Mouse (Mus musculus) brown adipose tissue, adult 24 weeks (tissue): ENCODE measurements around the gene Fgl2. TPM values are rescaled to one million over a fixed set of nuclear protein-coding genes. Genes with fewer than 3 reads are reported as not detected.
"Not testable (repeated sequence)": the region's sequence is repeated elsewhere in the genome, so short reads cannot be mapped to it uniquely, and the experiment has no call there.

Experiments used
- H3K27ac ChIP-seq: fragments of 200-500 bp; replicated peaks from 2 replicates; pipeline ENCODE4 v1.5.1; 2012; ENCODE audit warnings: low read depth, mild to moderate bottlenecking, low read length
- H3K4me1 ChIP-seq: fragments of 200-500 bp; 2 replicates; pipeline ENCODE4 v1.6.1; 2012; ENCODE audit warnings: low read length, mixed read lengths; ENCODE audit not compliant: control insufficient read depth, insufficient read depth, insufficient read length
- H3K4me3 ChIP-seq: fragments of 200-500 bp; 2 replicates; pipeline ENCODE4 v1.5.1; 2012; ENCODE audit warnings: low read depth, mild to moderate bottlenecking, low read length, moderate library complexity; ENCODE audit not compliant: insufficient read depth
- polyA plus RNA-seq: library from polyadenylated mRNA; stranded (reverse); fragments of >200 nt; gene quantifications from 2 replicates; pipeline ENCODE4 v1.2.4, GENCODE M21; 2012; ENCODE audit not compliant: missing spikeins, insufficient read depth, insufficient read length

Gene Fgl2
- 6.6 and 7.6 TPM in 2 replicates for polyA plus RNA-seq

DNA sequence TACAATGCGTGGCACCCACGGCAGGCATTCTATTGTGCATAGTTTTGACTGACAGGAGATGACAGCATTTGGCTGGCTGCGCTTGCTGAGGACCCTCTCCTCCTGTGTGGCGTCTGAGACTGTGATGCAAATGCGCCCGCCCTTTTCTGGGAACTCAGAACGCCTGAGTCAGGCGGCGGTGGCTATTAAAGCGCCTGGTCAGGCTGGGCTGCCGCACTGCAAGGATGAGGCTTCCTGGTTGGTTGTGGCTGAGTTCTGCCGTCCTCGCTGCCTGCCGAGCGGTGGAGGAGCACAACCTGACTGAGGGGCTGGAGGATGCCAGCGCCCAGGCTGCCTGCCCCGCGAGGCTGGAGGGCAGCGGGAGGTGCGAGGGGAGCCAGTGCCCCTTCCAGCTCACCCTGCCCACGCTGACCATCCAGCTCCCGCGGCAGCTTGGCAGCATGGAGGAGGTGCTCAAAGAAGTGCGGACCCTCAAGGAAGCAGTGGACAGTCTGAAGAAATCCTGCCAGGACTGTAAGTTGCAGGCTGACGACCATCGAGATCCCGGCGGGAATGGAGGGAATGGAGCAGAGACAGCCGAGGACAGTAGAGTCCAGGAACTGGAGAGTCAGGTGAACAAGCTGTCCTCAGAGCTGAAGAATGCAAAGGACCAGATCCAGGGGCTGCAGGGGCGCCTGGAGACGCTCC, at the start of gene Fgl2:
Fgl2 (plus strand) TSS at position 150 of the 687 bp plus-strand sequence.
- Histone ChIP-seq H3K4me1 (no peaks in the 10 kb centered on the region), H3K27ac (no peak within 1 kb of the TSS)

DNA sequence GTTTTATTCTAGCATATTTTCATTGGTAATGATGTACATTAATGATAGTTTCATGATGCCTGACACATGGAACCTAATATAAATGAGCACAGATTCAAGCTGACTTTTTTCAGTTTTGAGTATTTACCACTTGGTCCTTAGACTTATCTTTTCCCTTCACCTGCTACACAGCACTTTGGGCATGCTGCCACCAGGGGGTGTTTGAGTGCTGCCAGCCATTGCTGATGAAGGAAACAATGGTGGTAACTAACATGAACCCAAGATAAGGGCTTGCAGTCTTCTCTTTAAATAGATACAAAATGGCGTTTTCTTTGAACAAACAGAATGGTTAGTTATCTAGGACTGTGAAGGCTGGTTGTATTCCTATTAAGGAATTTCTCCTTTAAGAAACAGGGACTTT, 45.9 kb upstream of the Fgl2 start:
- Histone ChIP-seq H3K27ac (no peak overlapping the region), H3K4me1 (no peaks in the 10 kb centered on the region), H3K4me3 (no peak overlapping the region)

More for the DNA sequence above, at the start of gene Fgl2:
- H3K4me3 ChIP-seq, result peak within 1 kb of the TSS; percentile 60

DNA sequence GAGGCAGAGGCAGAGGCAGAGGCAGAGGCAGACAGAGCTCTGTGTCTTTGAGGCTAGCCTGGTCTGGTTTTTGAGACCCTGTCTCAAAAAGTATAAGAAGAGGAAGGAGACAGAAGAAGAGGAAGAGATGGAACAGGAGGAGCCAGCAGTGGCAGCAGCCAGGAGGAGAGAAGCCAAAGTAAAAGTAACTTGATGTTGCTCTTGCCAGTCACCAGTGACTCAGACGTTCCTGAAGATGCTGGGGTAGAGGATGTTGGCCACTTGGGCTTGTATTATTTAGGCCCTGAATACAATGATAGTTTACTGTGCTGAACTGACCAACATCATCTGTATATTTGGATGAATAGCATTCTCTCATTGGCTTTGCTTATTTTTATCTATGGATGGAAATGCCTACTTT, 43.9 kb upstream of the Fgl2 start:
- Histone ChIP-seq H3K4me3 (no peak overlapping the region), H3K4me1 (no peaks in the 10 kb centered on the region), H3K27ac (no peak overlapping the region)

DNA sequence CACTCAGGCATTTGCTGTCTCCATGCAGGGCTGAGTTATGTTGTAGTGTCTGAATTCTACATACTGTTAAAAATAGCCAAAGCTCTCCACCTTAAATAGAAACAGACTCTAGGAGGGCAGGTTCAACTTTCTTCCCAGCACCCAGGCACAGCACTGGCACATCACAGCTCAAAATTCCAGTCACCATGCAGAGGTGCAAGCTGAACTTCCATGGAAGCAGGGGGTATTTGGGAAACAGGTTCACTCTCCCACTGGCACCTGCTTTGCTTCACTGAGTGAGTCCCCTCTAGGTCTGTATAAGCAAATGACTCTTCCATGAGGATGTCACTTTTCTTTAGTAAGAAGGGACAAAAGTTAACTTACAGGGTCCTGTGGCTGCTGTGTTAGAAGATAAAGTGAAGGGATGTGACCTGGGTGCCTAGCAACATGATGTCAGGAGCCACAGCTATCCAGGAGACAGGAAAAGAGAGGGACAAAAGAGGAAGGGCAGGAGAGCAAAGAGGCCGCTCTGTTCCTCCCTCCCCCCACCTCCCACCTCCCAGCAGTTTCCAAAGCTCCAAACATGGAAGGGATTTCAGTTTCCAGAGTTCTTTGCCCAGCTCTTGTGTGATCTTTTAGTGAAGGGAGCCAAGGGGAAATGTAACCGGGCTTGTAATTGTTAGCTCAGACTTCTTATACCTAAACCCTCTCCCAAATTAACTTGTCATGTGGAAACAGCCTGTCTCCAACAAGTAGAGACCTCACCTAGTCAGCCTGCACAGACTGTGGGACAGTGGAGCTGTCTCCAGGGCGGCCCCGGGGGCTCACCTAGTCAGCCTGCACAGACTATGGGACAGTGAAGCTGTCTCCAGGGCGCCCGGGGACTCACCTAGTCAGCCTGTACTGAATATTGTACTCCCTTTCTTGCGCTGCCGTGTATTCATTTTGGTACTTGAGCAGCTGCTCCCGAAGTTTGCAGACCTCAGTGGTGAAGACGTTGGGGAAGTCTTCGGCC, 42.5 kb upstream of the Fgl2 start:
- no peaks in the 10 kb centered on the region for H3K4me1 ChIP-seq
- H3K4me3 ChIP-seq, result no peak overlapping the region
- no peak overlapping the region for H3K27ac ChIP-seq

DNA sequence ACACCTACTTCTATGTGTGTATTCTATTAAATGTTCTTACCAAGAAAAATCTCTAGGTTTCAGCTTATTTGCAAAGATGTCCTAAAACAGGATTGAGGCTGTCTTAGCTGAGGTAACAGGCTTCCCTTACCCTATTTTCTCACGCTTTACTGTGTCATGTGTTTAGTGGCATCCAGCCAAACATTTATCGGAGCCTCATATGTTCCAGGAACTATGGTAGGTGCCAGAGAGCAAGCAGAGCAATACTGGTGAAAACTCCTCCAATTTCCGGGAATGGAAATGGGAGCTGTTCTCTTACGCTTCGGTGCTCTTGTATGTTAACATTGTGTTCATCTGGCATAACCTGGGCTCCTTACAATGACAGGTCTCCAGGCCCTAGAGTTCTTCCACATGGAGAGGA, 40.8 kb upstream of the Fgl2 start:
- Histone ChIP-seq H3K27ac (no peak overlapping the region), H3K4me1 (no peaks in the 10 kb centered on the region), H3K4me3 (no peak overlapping the region)

DNA sequence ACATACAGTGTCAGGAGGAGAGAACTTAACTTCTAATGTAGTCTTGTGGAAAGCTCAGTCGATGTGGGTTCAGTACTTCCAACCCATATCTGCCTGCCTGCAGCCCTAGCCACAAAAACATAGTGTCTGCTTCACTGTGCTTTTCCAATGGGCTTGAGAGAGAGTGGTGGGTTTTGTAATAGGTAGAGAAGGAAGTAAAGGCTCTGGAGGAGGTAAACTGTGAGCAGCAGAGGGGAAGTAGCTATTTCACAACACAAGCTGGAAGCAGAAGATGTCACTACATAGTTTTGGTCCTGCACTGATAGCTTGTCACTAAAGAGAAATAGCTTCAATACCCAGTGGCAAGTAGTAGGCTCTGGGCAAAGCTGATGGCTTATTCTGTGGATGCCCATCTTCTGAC, 40.3 kb upstream of the Fgl2 start:
- Histone ChIP-seq H3K27ac (no peak overlapping the region), H3K4me1 (no peaks in the 10 kb centered on the region), H3K4me3 (no peak overlapping the region)

DNA sequence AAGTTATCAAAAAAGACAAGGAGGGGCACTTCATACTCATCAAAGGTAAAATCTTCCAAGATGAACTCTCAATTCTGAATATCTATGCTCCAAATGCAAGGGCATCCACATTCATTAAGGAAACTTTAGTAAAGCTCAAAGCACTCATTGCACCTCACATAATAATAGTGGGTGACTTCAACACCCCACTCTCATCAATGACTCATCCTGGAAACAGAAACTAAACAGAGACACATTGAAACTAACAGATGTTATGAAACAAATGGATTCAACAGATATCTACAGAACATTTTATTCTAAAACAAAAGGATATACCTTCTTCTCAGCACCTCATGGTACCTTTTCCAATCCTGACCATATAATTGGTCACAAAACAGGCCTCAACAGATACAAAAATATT, 30.2 kb upstream of the Fgl2 start:
- not testable (repeated sequence) for H3K4me1 ChIP-seq, H3K27ac ChIP-seq, H3K4me3 ChIP-seq

DNA sequence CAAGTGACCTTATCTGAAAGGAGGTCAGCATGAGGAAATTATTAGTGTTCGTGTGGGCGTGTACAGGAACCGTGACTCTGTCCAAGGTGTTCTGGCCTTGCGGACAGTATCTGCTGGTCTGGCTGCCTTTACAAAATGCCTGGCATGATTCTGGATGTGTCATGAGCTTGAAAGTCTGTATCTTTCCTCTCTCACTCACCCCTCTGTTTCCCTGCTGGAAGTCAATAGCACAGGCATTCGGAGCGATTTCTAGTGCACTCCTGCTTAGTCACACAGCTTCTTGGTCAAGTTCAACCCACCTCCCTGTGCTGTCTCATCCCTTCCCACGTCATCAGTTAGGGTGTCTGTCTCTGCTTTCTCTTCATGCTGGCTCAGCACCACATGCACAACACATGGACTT, 24.1 kb upstream of the Fgl2 start:
- no peak overlapping the region for H3K27ac ChIP-seq
- no peaks in the 10 kb centered on the region for H3K4me1 ChIP-seq
- H3K4me3 ChIP-seq, result no peak overlapping the region

DNA sequence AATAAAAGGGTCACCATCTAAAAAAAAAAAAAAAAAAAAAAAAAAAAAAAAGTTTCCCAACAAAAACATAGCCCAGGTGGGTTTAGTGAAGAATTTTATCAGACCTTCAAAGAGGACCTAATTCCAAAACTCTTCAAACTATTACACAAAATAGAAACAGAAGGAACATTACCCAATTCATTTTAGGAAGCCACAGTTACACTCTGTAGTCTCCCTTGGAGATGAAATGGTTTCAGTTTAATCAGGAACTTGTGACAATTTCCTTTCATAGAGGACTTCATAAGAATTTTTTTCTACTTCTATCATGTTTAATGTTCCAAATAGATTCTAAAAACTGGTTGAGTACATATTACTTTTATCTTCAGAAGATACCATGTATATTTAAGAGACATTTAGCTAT, 20.8 kb upstream of the Fgl2 start:
- no peaks in the 10 kb centered on the region for H3K4me1 ChIP-seq
- H3K4me3 ChIP-seq, result no peak overlapping the region

DNA sequence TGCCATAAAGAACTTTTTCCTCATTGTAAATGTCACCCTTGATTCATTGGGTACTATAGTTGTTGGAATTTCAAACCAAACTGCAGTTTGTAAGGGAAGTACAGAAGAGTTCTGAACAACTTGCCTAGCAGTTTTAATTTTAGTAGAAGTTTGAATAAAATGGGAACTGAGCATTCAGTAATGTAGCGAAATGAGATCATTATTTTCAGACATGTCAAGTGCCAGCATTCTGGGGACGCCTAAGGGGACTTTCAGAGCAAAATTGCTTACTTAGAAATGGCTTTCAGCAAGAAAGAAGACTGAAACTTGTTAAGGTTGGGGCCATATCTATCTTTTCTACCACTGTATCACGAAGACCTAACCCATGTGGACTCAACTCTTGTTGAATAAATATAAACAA, 13.8 kb upstream of the Fgl2 start:
- Histone ChIP-seq H3K27ac (no peak overlapping the region), H3K4me3 (no peak overlapping the region), H3K4me1 (no peaks in the 10 kb centered on the region)

More for the DNA sequence above, 20.8 kb upstream of the Fgl2 start:
- H3K27ac ChIP-seq, result no peak overlapping the region

DNA sequence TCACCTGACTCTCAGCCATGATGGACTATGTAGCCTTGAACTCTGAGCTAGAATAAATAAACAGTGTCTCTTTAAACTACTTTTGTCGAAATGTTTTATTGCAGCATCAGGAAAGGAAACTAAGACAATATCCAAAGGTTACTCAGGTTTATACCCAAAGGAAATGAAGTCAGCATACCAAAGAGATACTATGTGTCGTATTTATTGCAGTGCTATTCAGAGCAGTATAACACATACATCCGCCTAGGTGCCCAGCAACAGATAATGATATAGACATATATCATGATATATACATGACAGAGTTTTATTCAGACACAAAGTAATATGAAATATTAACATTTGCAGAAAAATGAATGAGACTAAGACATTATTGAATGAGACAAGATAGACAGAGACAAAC, 9.1 kb upstream of the Fgl2 start:
- Histone ChIP-seq H3K4me1 (no peaks in the 10 kb centered on the region), H3K27ac (no peak overlapping the region), H3K4me3 (no peak overlapping the region)

DNA sequence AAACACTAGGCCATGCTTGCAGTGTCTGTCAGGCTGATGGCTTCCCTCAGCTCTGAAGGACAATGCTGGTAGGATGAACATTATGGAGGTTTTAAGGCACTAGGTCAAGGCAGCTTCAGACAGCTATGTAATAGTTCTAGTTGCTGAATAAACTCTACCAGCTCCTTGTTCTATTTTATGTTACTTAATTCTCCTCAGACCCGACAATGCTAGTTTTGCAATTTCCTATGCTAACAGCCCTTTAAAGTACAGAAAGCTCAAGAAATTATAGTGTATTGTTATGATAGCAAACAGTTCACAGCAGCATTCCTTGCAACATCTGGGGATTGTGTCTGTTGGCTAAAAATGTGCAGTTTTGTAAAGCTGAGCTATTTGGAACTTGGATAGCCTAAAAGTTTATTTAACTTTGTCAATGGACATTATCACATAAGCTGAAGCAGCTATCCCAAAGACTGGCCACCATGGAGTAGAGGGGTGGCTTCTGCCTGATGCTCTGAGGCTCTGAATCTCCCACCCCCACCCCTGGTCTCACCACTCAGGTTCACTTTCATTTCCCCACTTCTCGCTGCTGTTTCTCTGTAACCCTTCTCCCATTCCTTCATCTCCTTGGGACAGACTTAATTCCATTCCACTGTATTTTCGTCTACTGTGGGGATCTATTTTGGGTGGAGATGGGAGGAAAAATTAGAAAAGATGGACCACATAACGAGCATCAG, 5.9 kb upstream of the Fgl2 start:
- Histone ChIP-seq H3K4me1 (no peaks in the 10 kb centered on the region), H3K4me3 (no peak overlapping the region), H3K27ac (no peak overlapping the region)

DNA sequence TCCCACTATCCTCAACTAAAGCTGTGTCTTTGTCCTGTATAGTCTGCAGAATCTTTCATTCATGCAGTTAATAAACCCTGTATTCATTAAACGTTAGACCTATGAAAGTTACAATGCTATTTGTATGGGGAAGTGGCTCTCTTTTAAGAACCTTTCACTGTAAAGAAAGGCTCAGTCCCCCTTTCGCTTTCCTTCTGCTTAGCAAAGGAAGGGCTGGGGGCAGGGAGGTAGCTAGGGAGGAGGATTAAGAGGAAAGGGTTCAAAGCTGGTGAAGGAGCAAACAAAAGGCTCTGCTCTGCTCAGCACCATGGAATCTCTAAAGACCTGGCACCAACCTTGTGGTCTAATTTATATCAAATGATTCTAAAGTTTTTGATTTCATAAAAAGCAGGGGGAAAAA, 4.9 kb upstream of the Fgl2 start:
- no peak overlapping the region for H3K4me3 ChIP-seq
- no peak overlapping the region for H3K27ac ChIP-seq
- no peaks in the 10 kb centered on the region for H3K4me1 ChIP-seq

DNA sequence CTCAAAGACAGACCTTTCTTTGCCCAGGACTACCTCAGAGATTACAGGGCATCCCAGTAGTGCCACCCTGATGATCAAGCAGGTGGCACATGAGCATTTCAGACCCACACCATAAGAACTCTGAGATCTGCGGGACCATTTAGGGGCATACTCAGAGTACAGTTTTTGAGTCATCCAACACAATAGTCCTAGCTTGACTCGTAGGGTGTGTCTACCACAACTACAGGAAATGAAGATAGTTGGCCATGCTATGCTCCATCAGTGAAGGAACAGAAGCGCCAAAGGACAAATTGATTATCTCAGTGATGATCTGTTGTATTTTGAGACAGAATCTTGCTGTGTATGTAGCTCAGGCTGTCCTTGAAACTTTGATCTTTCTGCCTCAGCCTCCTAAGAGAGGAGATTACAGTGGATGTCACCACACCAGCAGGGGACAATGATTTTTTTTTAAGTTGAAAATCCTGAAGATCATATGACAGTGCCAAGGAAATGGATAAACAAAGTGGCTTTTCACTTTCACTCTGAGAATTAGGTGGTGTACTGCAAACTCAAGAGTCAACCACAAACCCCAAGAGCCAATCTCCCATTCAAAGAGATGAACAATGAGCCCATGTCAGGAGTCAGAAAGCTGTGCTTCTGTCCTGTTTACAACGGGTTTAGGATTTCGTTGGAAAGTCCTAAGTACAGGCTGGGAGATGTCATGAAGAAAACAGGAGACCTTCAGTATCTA, 2.1 kb upstream of the Fgl2 start:
- no peaks in the 10 kb centered on the region for H3K4me1 ChIP-seq
- H3K27ac ChIP-seq, result no peak overlapping the region
- no peak overlapping the region for H3K4me3 ChIP-seq

DNA sequence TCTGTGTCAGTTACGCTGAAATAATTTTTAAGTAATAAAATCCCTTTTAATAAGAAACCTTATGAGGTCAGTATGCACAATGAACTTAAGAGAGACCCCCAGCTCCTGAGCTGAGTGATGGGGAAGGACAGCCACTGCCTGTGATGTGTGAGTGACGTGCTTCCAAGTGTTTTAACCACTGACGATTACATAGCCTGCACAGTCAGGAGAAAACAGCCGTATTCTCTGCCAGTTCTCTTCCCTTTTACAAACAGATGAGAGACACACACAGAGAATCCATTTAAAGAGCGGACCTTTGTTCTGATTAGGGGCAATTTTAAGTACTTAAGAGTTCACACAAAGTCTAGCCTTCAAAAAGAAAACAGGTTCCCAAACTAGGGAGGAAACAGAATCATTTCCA, 522 bp upstream of the Fgl2 start:
- Histone ChIP-seq H3K4me3 (no peak overlapping the region), H3K27ac (no peak overlapping the region), H3K4me1 (no peaks in the 10 kb centered on the region)
